Mouse (Mus musculus) hindbrain, embryonic 15.5 days (tissue): Measurements from ENCODE around the gene Bdnf. TPM values are rescaled to one million over a fixed set of nuclear protein-coding genes. Genes with fewer than 3 reads are reported as not detected.

Experiments used
- ATAC-seq: fragments of 200-750 bp; cut with Nextera tagmentation; 2 replicates; pipeline ENCODE4 v1.8.0; 2017; ENCODE audit warnings: low read depth, moderate number of reproducible peaks, moderate TSS enrichment; ENCODE audit not compliant: low FRiP score
- H3K27ac ChIP-seq: fragments of 300-500 bp; sonication (generic); replicated peaks from 2 replicates; pipeline ENCODE4 v1.5.1; 2015; ENCODE audit warnings: mild to moderate bottlenecking, inconsistent platforms
- H3K27me3 ChIP-seq: fragments of 300-500 bp; sonication (generic); 2 replicates; pipeline ENCODE4 v1.6.1; 2015; ENCODE audit warnings: control low read depth, inconsistent platforms
- H3K36me3 ChIP-seq: fragments of 300-500 bp; sonication (generic); 2 replicates; pipeline ENCODE4 v1.6.1; 2015; ENCODE audit warnings: control low read depth, inconsistent platforms
- H3K4me1 ChIP-seq: fragments of 300-500 bp; sonication (generic); replicated peaks from 2 replicates; pipeline ENCODE4 v1.6.1; 2015; ENCODE audit warnings: control low read depth, inconsistent platforms
- H3K4me2 ChIP-seq: fragments of 300-500 bp; sonication (generic); 2 replicates; pipeline ENCODE4 v1.6.1; 2015; ENCODE audit warnings: moderate library complexity, mild to moderate bottlenecking, inconsistent platforms
- H3K4me3 ChIP-seq: fragments of 300-500 bp; sonication (generic); 2 replicates; pipeline ENCODE4 v1.5.1; 2015; ENCODE audit warnings: mild to moderate bottlenecking, inconsistent platforms
- H3K9ac ChIP-seq: fragments of 300-500 bp; sonication (generic); 2 replicates; pipeline ENCODE4 v1.6.1; 2015; ENCODE audit warnings: inconsistent platforms
- H3K9me3 ChIP-seq: fragments of 300-500 bp; sonication (generic); 2 replicates; pipeline ENCODE4 v1.6.1; 2016; ENCODE audit warnings: control low read depth, inconsistent platforms
- WGBS: fragments of 180-500 bp; shearing (Covaris S2); methylation state at CpG from one replicate; pipeline ENCODE4 v1.1.7; 2015; 5-methylcytosine and 5-hydroxymethylcytosine counted together
- polyA plus RNA-seq: library from polyadenylated mRNA; unstranded; fragments of >200 nt; fragmentation: Nextera tagmentation; extraction: Ambion mirVana; gene quantifications from 2 replicates; pipeline ENCODE4 v1.2.1, GENCODE M21; 2015

Bdnf gene
- polyA plus RNA-seq, 1 experiment from 2014 or later: 5.3 TPM

- H3K36me3 ChIP-seq: no peaks in the 10 kb centered on the region
- WGBS: 82% methylated on average over 1 of the region's 1 CpGs
- no peaks in the 10 kb centered on the region for H3K9me3 ChIP-seq
- ATAC-seq: no peak
- no peak overlapping the region for H3K27ac ChIP-seq
- no peak overlapping the region for H3K4me3 ChIP-seq
- no peak overlapping the region for H3K4me2 ChIP-seq
- 0 out of 2 replicates have a peak, but pooled peaks cover 4% of the 10 kb centered on the region for H3K27me3 ChIP-seq
- H3K4me1 ChIP-seq: peaks cover 13% of the 10 kb centered on the region
- no peak overlapping the region for H3K9ac ChIP-seq
Measured at GRCm38 (mm10) chr2:109688661-109689060, 14.2 kb downstream of the Bdnf start.

- Histone ChIP-seq H3K4me1 (peaks cover 30% of the 10 kb centered on the region), H3K9me3 (no peaks in the 10 kb centered on the region), H3K27ac (peak overlapping the region; percentile 39; the same call in 1 of the 2 replicates), H3K27me3 (0 out of 2 replicates have a peak, but pooled peaks cover 6% of the 10 kb centered on the region), H3K36me3 (no peaks in the 10 kb centered on the region), H3K9ac (peak overlapping the region; percentile 45), H3K4me2 (peak overlapping the region; percentile 89), H3K4me3 (peak overlapping the region; percentile 58)
- peak; percentile 61 for ATAC-seq
- WGBS: 2% methylated on average over 34 of the region's 34 CpGs
Measured at GRCm38 (mm10) chr2:109692266-109693177, 18.0 kb downstream of the Bdnf start.

- Histone ChIP-seq H3K4me3 (peak overlapping the region; percentile 58), H3K9ac (peak overlapping the region; percentile 45), H3K36me3 (no peaks in the 10 kb centered on the region), H3K9me3 (no peaks in the 10 kb centered on the region), H3K27me3 (0 out of 2 replicates have a peak, but pooled peaks cover 6% of the 10 kb centered on the region), H3K4me1 (peaks cover 30% of the 10 kb centered on the region), H3K4me2 (peak overlapping the region; percentile 89), H3K27ac (no peak overlapping the region)
- under 1% methylated on average over 66 of the region's 67 CpGs for WGBS
- ATAC-seq: peak; percentile 80
Measured at GRCm38 (mm10) chr2:109693178-109694115, 18.9 kb downstream of the Bdnf start.

GRCm38 (mm10) chr2:109694116-109694837 lies 19.8 kb downstream of the Bdnf start:
- Histone ChIP-seq H3K27me3 (0 out of 2 replicates have a peak, but pooled peaks cover 6% of the 10 kb centered on the region), H3K4me3 (peak overlapping the region; percentile 58), H3K9me3 (no peaks in the 10 kb centered on the region), H3K4me2 (peak overlapping the region; percentile 89), H3K9ac (peak overlapping the region; percentile 45), H3K4me1 (peaks cover 30% of the 10 kb centered on the region), H3K27ac (no peak overlapping the region), H3K36me3 (no peaks in the 10 kb centered on the region)
- WGBS: under 1% methylated on average over 26 of the region's 26 CpGs
- peak; percentile 3; the same call in 1 of the 2 replicates for ATAC-seq

- H3K4me2 ChIP-seq: peak overlapping the region; percentile 89
- H3K4me3 ChIP-seq: peak overlapping the region; percentile 58
- H3K27ac ChIP-seq: no peak overlapping the region
- no peaks in the 10 kb centered on the region for H3K36me3 ChIP-seq
- 0 out of 2 replicates have a peak, but pooled peaks cover 6% of the 10 kb centered on the region for H3K27me3 ChIP-seq
- no peaks in the 10 kb centered on the region for H3K9me3 ChIP-seq
- WGBS: under 1% methylated on average over 12 of the region's 12 CpGs
- peaks cover 30% of the 10 kb centered on the region for H3K4me1 ChIP-seq
- ATAC-seq: peak; percentile 58
- no peak overlapping the region; the same call in 1 of the 2 replicates for H3K9ac ChIP-seq
Measured at GRCm38 (mm10) chr2:109694838-109695225, 20.3 kb downstream of the Bdnf start.

GRCm38 (mm10) chr2:109697151-109697550 lies 22.7 kb downstream of the Bdnf start:
- H3K9ac ChIP-seq: no peak overlapping the region
- H3K27me3 ChIP-seq: 0 out of 2 replicates have a peak, but pooled peaks cover 6% of the 10 kb centered on the region
- H3K4me1 ChIP-seq: peaks cover 30% of the 10 kb centered on the region
- no peak overlapping the region for H3K27ac ChIP-seq
- no peaks in the 10 kb centered on the region for H3K9me3 ChIP-seq
- WGBS: 6% methylated on average over 4 of the region's 4 CpGs
- H3K4me2 ChIP-seq: peak overlapping the region; percentile 42
- H3K36me3 ChIP-seq: no peaks in the 10 kb centered on the region
- ATAC-seq: no peak
- H3K4me3 ChIP-seq: peak overlapping the region; percentile 15; the same call in 1 of the 2 replicates

- Histone ChIP-seq H3K4me3 (no peak overlapping the region), H3K9me3 (no peaks in the 10 kb centered on the region), H3K36me3 (no peaks in the 10 kb centered on the region), H3K4me1 (peaks cover 6% of the 10 kb centered on the region), H3K4me2 (no peak overlapping the region), H3K9ac (no peak overlapping the region), H3K27ac (no peak overlapping the region), H3K27me3 (0 out of 2 replicates have a peak, but pooled peaks cover 6% of the 10 kb centered on the region)
- no peak for ATAC-seq
- WGBS: 83% methylated on average over 5 of the region's 5 CpGs
Measured at GRCm38 (mm10) chr2:109700291-109700690, 25.8 kb downstream of the Bdnf start.

- Histone ChIP-seq H3K9me3 (no peaks in the 10 kb centered on the region), H3K9ac (no peak overlapping the region), H3K27me3 (no peaks in the 10 kb centered on the region), H3K4me3 (no peak overlapping the region), H3K4me2 (no peak overlapping the region), H3K27ac (no peak overlapping the region), H3K4me1 (no peaks in the 10 kb centered on the region), H3K36me3 (no peaks in the 10 kb centered on the region)
- 91% methylated on average over 4 of the region's 4 CpGs for WGBS
- no peak for ATAC-seq
Measured at GRCm38 (mm10) chr2:109703588-109703987, 29.1 kb downstream of the Bdnf start.

- Histone ChIP-seq H3K27ac (no peak overlapping the region), H3K36me3 (no peaks in the 10 kb centered on the region), H3K27me3 (no peaks in the 10 kb centered on the region), H3K4me2 (no peak overlapping the region), H3K9ac (no peak overlapping the region), H3K9me3 (no peaks in the 10 kb centered on the region), H3K4me1 (no peaks in the 10 kb centered on the region), H3K4me3 (no peak overlapping the region)
- WGBS: 91% methylated on average over 5 of the region's 5 CpGs
- ATAC-seq: no peak
Measured at GRCm38 (mm10) chr2:109704053-109704452, 29.6 kb downstream of the Bdnf start.

GRCm38 (mm10) chr2:109706524-109706923 lies 32.0 kb downstream of the Bdnf start:
- no peak overlapping the region for H3K27ac ChIP-seq
- 68% methylated on average over 8 of the region's 8 CpGs for WGBS
- H3K9ac ChIP-seq: no peak overlapping the region
- no peak for ATAC-seq
- H3K27me3 ChIP-seq: no peaks in the 10 kb centered on the region
- H3K4me1 ChIP-seq: no peaks in the 10 kb centered on the region
- H3K4me2 ChIP-seq: no peak overlapping the region
- no peaks in the 10 kb centered on the region for H3K9me3 ChIP-seq
- no peaks in the 10 kb centered on the region for H3K36me3 ChIP-seq
- H3K4me3 ChIP-seq: no peak overlapping the region

GRCm38 (mm10) chr2:109709346-109709745 lies 34.8 kb downstream of the Bdnf start:
- Histone ChIP-seq H3K4me3 (no peak overlapping the region), H3K9me3 (no peaks in the 10 kb centered on the region), H3K27ac (no peak overlapping the region), H3K36me3 (no peaks in the 10 kb centered on the region), H3K4me2 (no peak overlapping the region), H3K27me3 (no peaks in the 10 kb centered on the region), H3K4me1 (no peaks in the 10 kb centered on the region), H3K9ac (no peak overlapping the region)
- WGBS: 92% methylated on average over 7 of the region's 7 CpGs
- no peak for ATAC-seq
